Mouse (Mus musculus) forebrain, embryonic 16.5 days (tissue): ENCODE measurements at regions not wholly inside any gene's neighbourhood (a gene's known extent, or its start where the extent isn't known, plus 50 kb on each side); places are given as distances from the start of the nearest gene placed in this dataset.

ENCODE experiments used
- ATAC-seq: fragments of 200-750 bp; cut with Nextera tagmentation; 2 replicates; pipeline ENCODE4 v1.8.0; 2017; ENCODE audit warnings: mild to moderate bottlenecking, moderate library complexity
- H3K27ac ChIP-seq: fragments of 300-500 bp; sonication (generic); 2 replicates; pipeline ENCODE4 v1.5.1; 2014; ENCODE audit warnings: low read length, control low read depth
- H3K27me3 ChIP-seq: fragments of 300-500 bp; sonication (generic); replicated peaks from 2 replicates; pipeline ENCODE4 v1.6.1; 2014; ENCODE audit warnings: low read length; ENCODE audit not compliant: control insufficient read depth, insufficient read depth
- H3K36me3 ChIP-seq: fragments of 300-500 bp; sonication (generic); 2 replicates; pipeline ENCODE4 v1.6.1; 2014; ENCODE audit not compliant: control insufficient read depth, insufficient read depth
- H3K4me1 ChIP-seq: fragments of 300-500 bp; sonication (generic); replicated peaks from 2 replicates; pipeline ENCODE4 v1.6.1; 2014; ENCODE audit warnings: low read length; ENCODE audit not compliant: control insufficient read depth, insufficient read depth
- H3K4me2 ChIP-seq: fragments of 300-500 bp; sonication (generic); 2 replicates; pipeline ENCODE4 v1.6.1; 2014; ENCODE audit warnings: mild to moderate bottlenecking, low read length, control low read depth
- H3K4me3 ChIP-seq: fragments of 300-500 bp; sonication (generic); replicated peaks from 2 replicates; pipeline ENCODE4 v1.5.1; 2014; ENCODE audit warnings: mild to moderate bottlenecking, low read length, control low read depth
- H3K9ac ChIP-seq: fragments of 300-500 bp; sonication (generic); replicated peaks from 2 replicates; pipeline ENCODE4 v1.6.1; 2014; ENCODE audit warnings: low read depth, low read length, control low read depth
- H3K9me3 ChIP-seq: fragments of 300-500 bp; sonication (generic); 2 replicates; pipeline ENCODE4 v1.6.1; 2016; ENCODE audit warnings: low read length; ENCODE audit not compliant: control insufficient read depth
- WGBS: fragments of 180-500 bp; shearing (Covaris S2); extraction: QIAGEN DNeasy Blood & Tissue Kit; methylation state at CpG from one replicate; pipeline ENCODE4 v1.1.7; 2014; 5-methylcytosine and 5-hydroxymethylcytosine counted together

DNA sequence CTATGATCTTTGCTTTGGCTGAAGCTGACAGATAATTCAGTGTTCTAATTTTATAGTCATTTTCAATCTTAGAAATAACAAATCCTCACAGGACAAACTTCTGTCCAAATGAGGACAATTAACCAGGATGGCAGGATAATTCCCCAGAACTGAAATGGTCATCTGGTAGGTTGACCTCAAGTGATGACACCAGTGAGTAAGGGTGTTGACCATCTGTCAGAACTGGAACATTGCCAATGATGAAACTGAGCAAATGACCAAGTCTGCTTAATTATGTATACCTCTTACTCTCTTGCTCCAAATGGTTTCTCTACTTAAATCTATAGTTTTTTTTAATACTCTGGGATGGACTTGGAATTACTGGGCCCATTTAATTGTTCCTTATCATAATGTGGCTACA is 1336.9 kb upstream of the Tenm3 start:
- H3K9me3 ChIP-seq: no peaks in the 10 kb centered on the region
- H3K4me2 ChIP-seq: no peak overlapping the region
- no peak overlapping the region for H3K9ac ChIP-seq
- H3K27me3 ChIP-seq: no peaks in the 10 kb centered on the region
- no peaks in the 10 kb centered on the region for H3K36me3 ChIP-seq
- no peak overlapping the region for H3K4me3 ChIP-seq
- H3K4me1 ChIP-seq: no peaks in the 10 kb centered on the region
- ATAC-seq: no peak
- no peak overlapping the region for H3K27ac ChIP-seq

GRCm38 (mm10) chr8:50164773-50165454 is 1321.2 kb upstream of the Tenm3 start:
- H3K36me3 ChIP-seq: no peaks in the 10 kb centered on the region
- H3K9me3 ChIP-seq: no peaks in the 10 kb centered on the region
- no peaks in the 10 kb centered on the region for H3K27me3 ChIP-seq
- no peaks in the 10 kb centered on the region for H3K4me1 ChIP-seq
- 57% methylated on average over 2 of the region's 2 CpGs for WGBS
- H3K9ac ChIP-seq: no peak overlapping the region
- H3K4me3 ChIP-seq: no peak overlapping the region
- H3K27ac ChIP-seq: no peak overlapping the region
- ATAC-seq: no peak
- no peak overlapping the region for H3K4me2 ChIP-seq

GRCm38 (mm10) chr8:50161076-50161475 is 1317.3 kb upstream of the Tenm3 start:
- Histone ChIP-seq H3K4me3 (no peak overlapping the region), H3K27ac (no peak overlapping the region), H3K4me1 (no peaks in the 10 kb centered on the region), H3K27me3 (no peaks in the 10 kb centered on the region), H3K9me3 (no peaks in the 10 kb centered on the region), H3K36me3 (no peaks in the 10 kb centered on the region), H3K4me2 (no peak overlapping the region), H3K9ac (no peak overlapping the region)
- ATAC-seq: no peak; the same call in 1 of the 2 replicates
- 78% methylated on average over 3 of the region's 3 CpGs for WGBS

DNA sequence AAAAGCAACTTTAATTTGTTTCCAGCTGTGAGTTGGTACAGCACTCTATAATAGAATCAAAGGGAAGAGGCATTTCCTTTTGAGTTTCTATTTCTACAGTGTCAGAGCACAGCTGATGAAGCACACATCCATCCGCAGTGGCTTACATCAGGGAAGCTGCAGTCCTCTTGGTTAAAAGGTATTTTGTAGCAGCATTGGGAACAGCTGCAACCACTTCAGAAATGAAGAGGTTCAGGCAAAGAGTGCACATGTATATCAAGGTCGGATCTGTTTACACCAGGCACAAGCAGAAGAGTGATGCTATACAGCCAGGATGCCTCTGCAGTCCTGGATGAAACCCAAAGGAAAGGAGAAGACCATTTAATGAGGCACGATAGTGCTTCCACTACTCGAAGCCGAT is 1316.6 kb upstream of the Tenm3 start:
- ATAC-seq: peak; percentile 55
- no peaks in the 10 kb centered on the region for H3K9me3 ChIP-seq
- H3K4me3 ChIP-seq: no peak overlapping the region
- no peak overlapping the region for H3K27ac ChIP-seq
- H3K36me3 ChIP-seq: no peaks in the 10 kb centered on the region
- H3K27me3 ChIP-seq: no peaks in the 10 kb centered on the region
- H3K4me2 ChIP-seq: no peak overlapping the region
- H3K4me1 ChIP-seq: no peaks in the 10 kb centered on the region
- no peak overlapping the region for H3K9ac ChIP-seq
- 67% methylated on average over 5 of the region's 5 CpGs for WGBS

GRCm38 (mm10) chr8:50139876-50140275 is 1296.1 kb upstream of the Tenm3 start:
- Histone ChIP-seq H3K4me3 (no peak overlapping the region), H3K9me3 (no peaks in the 10 kb centered on the region), H3K27me3 (no peaks in the 10 kb centered on the region), H3K36me3 (no peaks in the 10 kb centered on the region), H3K4me1 (no peaks in the 10 kb centered on the region), H3K9ac (no peak overlapping the region), H3K4me2 (no peak overlapping the region), H3K27ac (no peak overlapping the region)
- 81% methylated on average over 3 of the region's 3 CpGs for WGBS
- no peak for ATAC-seq

- WGBS: 82% methylated on average over 9 of the region's 9 CpGs
- Histone ChIP-seq H3K27ac (no peak overlapping the region), H3K4me2 (no peak overlapping the region), H3K4me1 (no peaks in the 10 kb centered on the region), H3K4me3 (no peak overlapping the region), H3K9me3 (no peaks in the 10 kb centered on the region), H3K9ac (no peak overlapping the region), H3K27me3 (no peaks in the 10 kb centered on the region), H3K36me3 (no peaks in the 10 kb centered on the region)
- ATAC-seq: no peak
Measured at GRCm38 (mm10) chr8:50120041-50120440, 1276.3 kb upstream of the Tenm3 start.

DNA sequence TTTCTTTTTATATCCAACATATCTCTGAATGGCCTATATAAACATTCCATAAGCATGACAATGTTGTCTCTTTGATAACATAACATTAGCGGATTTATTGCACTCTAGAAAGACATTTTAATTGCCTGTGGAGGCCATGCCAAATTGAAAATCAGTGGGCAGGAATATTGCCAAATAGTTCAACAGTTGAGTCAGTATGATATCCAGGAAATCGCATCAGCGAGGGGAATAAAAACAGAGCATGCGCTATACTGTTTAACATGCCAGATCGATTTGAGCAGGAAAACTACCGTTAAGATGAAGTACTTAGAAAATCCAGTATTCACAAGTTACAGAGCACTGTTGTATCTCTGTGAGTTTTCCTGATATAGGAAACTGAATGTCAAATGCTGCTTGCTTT is 1238.6 kb upstream of the Tenm3 start:
- 37% methylated on average over 6 of the region's 6 CpGs for WGBS

GRCm38 (mm10) chr8:50037096-50037495 is 1193.3 kb upstream of the Tenm3 start:
- Histone ChIP-seq H3K9ac (no peak overlapping the region), H3K4me1 (no peaks in the 10 kb centered on the region), H3K4me3 (no peak overlapping the region), H3K4me2 (no peak overlapping the region), H3K27me3 (no peaks in the 10 kb centered on the region), H3K27ac (no peak overlapping the region), H3K9me3 (no peaks in the 10 kb centered on the region), H3K36me3 (no peaks in the 10 kb centered on the region)
- ATAC-seq: no peak
- 55% methylated on average over 2 of the region's 2 CpGs for WGBS

More for the DNA sequence above, 1238.6 kb upstream of the Tenm3 start:
- no peaks in the 10 kb centered on the region for H3K9me3 ChIP-seq
- no peak overlapping the region for H3K27ac ChIP-seq
- H3K4me3 ChIP-seq: no peak overlapping the region
- H3K27me3 ChIP-seq: no peaks in the 10 kb centered on the region
- no peaks in the 10 kb centered on the region for H3K4me1 ChIP-seq
- ATAC-seq: peak; percentile 61
- H3K36me3 ChIP-seq: no peaks in the 10 kb centered on the region
- no peak overlapping the region for H3K9ac ChIP-seq
- H3K4me2 ChIP-seq: peak overlapping the region; percentile 23; the same call in 1 of the 2 replicates

DNA sequence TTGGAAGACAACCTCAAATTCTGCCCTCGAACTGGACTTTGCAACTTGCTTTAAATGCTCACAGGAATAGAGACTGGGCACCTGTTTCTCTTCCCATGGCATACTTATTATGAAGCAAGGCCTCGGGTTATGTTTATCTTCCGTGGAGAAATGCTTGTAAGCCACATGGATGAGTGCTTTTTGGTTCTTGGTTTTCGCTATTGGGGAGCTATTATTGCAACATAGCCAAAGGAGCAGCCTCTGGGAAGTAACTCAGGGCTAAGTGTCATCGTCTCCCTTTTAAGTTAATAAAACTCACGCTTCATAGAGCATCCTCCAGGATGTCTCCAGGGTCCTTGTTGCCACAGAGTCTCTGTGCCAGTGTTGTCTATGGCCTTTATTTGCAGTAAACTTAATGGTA is 1183.8 kb upstream of the Tenm3 start:
- Histone ChIP-seq H3K36me3 (no peaks in the 10 kb centered on the region), H3K4me2 (no peak overlapping the region), H3K27me3 (no peaks in the 10 kb centered on the region), H3K27ac (no peak overlapping the region), H3K9ac (no peak overlapping the region), H3K4me3 (no peak overlapping the region), H3K4me1 (no peaks in the 10 kb centered on the region), H3K9me3 (no peaks in the 10 kb centered on the region)
- no peak for ATAC-seq
- WGBS: 80% methylated on average over 6 of the region's 6 CpGs

- peaks cover 6% of the 10 kb centered on the region; the same call in 1 of the 2 replicates for H3K9me3 ChIP-seq
- H3K4me2 ChIP-seq: no peak overlapping the region
- H3K27ac ChIP-seq: no peak overlapping the region
- WGBS: 37% methylated on average over 3 of the region's 3 CpGs
- no peak overlapping the region for H3K4me3 ChIP-seq
- no peaks in the 10 kb centered on the region for H3K36me3 ChIP-seq
- H3K27me3 ChIP-seq: no peaks in the 10 kb centered on the region
- ATAC-seq: no peak
- H3K4me1 ChIP-seq: no peaks in the 10 kb centered on the region
- H3K9ac ChIP-seq: no peak overlapping the region
Measured at GRCm38 (mm10) chr8:50007546-50007945, 1163.8 kb upstream of the Tenm3 start.
